Mouse (Mus musculus) layer of hippocampus, adult 18-20 months (tissue): ENCODE results near the gene Crk. TPM values are rescaled to one million over a fixed set of nuclear protein-coding genes. Genes with fewer than 3 reads are reported as not detected.
"Not testable (repeated sequence)": the region's sequence is repeated elsewhere in the genome, so short reads cannot be mapped to it uniquely, and the experiment has no call there.

Source experiments
- DNase-seq, 2 experiments: peaks; one replicate each; pipeline ENCODE4 v3.0.0; 2022; ENCODE audit warnings: low spot score in 2 of 2
- total RNA-seq, 2 experiments: library from RNA; stranded (reverse); gene quantifications; 2 replicates each; pipeline ENCODE4 v1.2.3; 2021

Crk gene
- total RNA-seq, 2 experiments from 2014 or later, result 128 to 129 TPM

- DNase-seq, result no peak
Measured at GRCm38 (mm10) chr11:75684462-75684861, 5.4 kb downstream of the Crk start.

- DNase-seq, result no peak
Measured at GRCm38 (mm10) chr11:75684956-75685355, 5.9 kb downstream of the Crk start.

- DNase-seq, result no peak
Measured at GRCm38 (mm10) chr11:75687343-75687993, 8.4 kb downstream of the Crk start.

GRCm38 (mm10) chr11:75688132-75688531 lies 9.1 kb downstream of the Crk start:
- no peak for DNase-seq

GRCm38 (mm10) chr11:75689977-75690376 lies 10.9 kb downstream of the Crk start:
- peak in 1 of 2 experiments; percentile 32 for DNase-seq

GRCm38 (mm10) chr11:75691047-75691446 lies 12.0 kb downstream of the Crk start:
- no peak for DNase-seq

- DNase-seq, result no peak
Measured at GRCm38 (mm10) chr11:75693570-75693969, 14.5 kb downstream of the Crk start.

GRCm38 (mm10) chr11:75697464-75697863 lies 18.4 kb downstream of the Crk start:
- DNase-seq, result not testable (repeated sequence)

GRCm38 (mm10) chr11:75700557-75700956 lies 21.5 kb downstream of the Crk start:
- no peak for DNase-seq

- DNase-seq, result no peak
Measured at GRCm38 (mm10) chr11:75702761-75703160, 23.7 kb downstream of the Crk start.

- no peak for DNase-seq
Measured at GRCm38 (mm10) chr11:75703748-75704147, 24.7 kb downstream of the Crk start.

GRCm38 (mm10) chr11:75713949-75714348 lies 34.9 kb downstream of the Crk start:
- DNase-seq, result no peak

GRCm38 (mm10) chr11:75715556-75715955 lies 36.5 kb downstream of the Crk start:
- no peak for DNase-seq

GRCm38 (mm10) chr11:75716661-75717325 lies 37.7 kb downstream of the Crk start:
- DNase-seq, result no peak

GRCm38 (mm10) chr11:75722339-75722738 lies 43.3 kb downstream of the Crk start:
- no peak for DNase-seq

- DNase-seq, result no peak
Measured at GRCm38 (mm10) chr11:75727168-75727567, 48.1 kb downstream of the Crk start.

- DNase-seq, result not testable (repeated sequence)
Measured at GRCm38 (mm10) chr11:75727659-75728058, 48.6 kb downstream of the Crk start.

GRCm38 (mm10) chr11:75732434-75733226 lies 53.6 kb downstream of the Crk start, which contains the start of gene Ywhae:
Gene Ywhae (plus strand): TSS chr11:75732869.
- DNase-seq, result peak; percentile 86 to 95

GRCm38 (mm10) chr11:75733227-75733940 lies 54.3 kb downstream of the Crk start:
- peak; percentile 43 to 71 for DNase-seq

- DNase-seq, result no peak
Measured at GRCm38 (mm10) chr11:75735462-75736252, 56.6 kb downstream of the Crk start.
